Mouse (Mus musculus) bone marrow macrophage, adult 2 months (primary cell): ENCODE data around the gene Fbrs. TPM values are rescaled to one million over a fixed set of nuclear protein-coding genes. Genes with fewer than 3 reads are reported as not detected.
"Not testable (repeated sequence)": the region's sequence is repeated elsewhere in the genome, so short reads cannot be mapped to it uniquely, and the experiment has no call there.

Experiments
- H3K27ac ChIP-seq: 2 replicates; pipeline ENCODE4 v1.5.1; 2012; ENCODE audit warnings: low read depth, low read length; ENCODE audit not compliant: insufficient read depth
- H3K4me1 ChIP-seq: 2 replicates; pipeline ENCODE4 v1.6.1; 2012; ENCODE audit warnings: low read length; ENCODE audit not compliant: control insufficient read depth, insufficient read depth
- H3K4me3 ChIP-seq: 2 replicates; pipeline ENCODE4 v1.5.1; 2012; ENCODE audit warnings: mild to moderate bottlenecking, low read length, moderate library complexity; ENCODE audit not compliant: insufficient read depth
- CTCF ChIP-seq: IDR thresholded peaks from 2 replicates; pipeline ENCODE4 v1.5.1; 2012; ENCODE audit warnings: low read depth, mild to moderate bottlenecking, low read length, moderate library complexity
- POLR2A ChIP-seq: IDR thresholded peaks from 2 replicates; pipeline ENCODE4 v1.6.1; 2012; ENCODE audit warnings: mild to moderate bottlenecking, low read depth, low read length, borderline replicate concordance
- polyA plus RNA-seq: library from polyadenylated mRNA; stranded (reverse); fragments of >200 nt; gene quantifications from 2 replicates; pipeline ENCODE4 v1.2.4, GENCODE M21; 2012; ENCODE audit not compliant: missing spikeins, insufficient read depth, insufficient read length

The Fbrs gene
- polyA plus RNA-seq, 1 experiment = 134 TPM

DNA sequence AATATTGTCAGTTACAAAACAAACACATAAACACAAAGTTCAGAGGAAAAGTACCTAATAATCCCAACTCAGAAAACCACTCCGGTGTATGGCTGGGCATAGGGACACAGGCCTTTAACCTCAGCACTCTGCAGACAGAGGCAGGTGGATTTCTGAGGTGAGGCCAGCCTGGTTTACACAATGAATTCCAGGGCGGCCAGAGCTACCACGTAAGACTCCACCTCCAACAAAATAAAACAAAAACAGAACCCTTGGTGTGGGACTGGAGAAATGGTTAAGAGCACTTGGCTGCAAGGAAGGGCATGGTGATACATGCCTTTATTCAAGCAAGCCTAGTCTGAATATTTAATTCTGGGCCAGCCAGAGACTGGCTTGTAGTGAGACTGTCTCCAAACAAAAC, 12.8 kb downstream of the Fbrs start:
- no peaks in the 10 kb centered on the region for H3K4me1 ChIP-seq
- H3K4me3 ChIP-seq = no peak overlapping the region
- TF ChIP-seq POLR2A = no peak
- no peak overlapping the region for H3K27ac ChIP-seq

GRCm38 (mm10) chr7:127494648-127495047, 15.6 kb downstream of the Fbrs start:
- Histone ChIP-seq H3K4me3 (no peak overlapping the region), H3K27ac (no peak overlapping the region), H3K4me1 (no peaks in the 10 kb centered on the region)
- TF ChIP-seq CTCF = no peak
- no peak for TF ChIP-seq POLR2A

DNA sequence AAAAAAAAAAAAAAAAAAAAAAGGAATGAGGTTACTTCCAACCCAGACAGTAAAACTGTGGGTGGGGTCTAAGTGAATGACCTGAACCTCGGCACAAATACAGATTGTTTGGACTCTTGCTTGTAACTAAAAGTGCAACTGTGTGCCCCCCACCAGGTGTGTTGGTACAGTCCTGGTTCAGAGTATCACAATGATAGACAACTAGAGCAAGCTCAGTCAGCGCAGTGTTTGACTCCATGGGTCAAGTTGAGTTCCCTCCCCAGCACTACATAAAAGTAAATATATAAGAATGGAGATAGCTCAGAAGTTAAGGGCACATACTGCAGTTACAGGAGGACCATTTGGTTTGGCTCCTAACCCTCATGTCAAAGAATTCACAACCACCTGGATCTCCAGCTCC, 18.4 kb downstream of the Fbrs start:
- no peak for TF ChIP-seq POLR2A
- no peak for TF ChIP-seq CTCF
- H3K4me3 ChIP-seq = no peak overlapping the region
- no peaks in the 10 kb centered on the region for H3K4me1 ChIP-seq
- no peak overlapping the region for H3K27ac ChIP-seq

DNA sequence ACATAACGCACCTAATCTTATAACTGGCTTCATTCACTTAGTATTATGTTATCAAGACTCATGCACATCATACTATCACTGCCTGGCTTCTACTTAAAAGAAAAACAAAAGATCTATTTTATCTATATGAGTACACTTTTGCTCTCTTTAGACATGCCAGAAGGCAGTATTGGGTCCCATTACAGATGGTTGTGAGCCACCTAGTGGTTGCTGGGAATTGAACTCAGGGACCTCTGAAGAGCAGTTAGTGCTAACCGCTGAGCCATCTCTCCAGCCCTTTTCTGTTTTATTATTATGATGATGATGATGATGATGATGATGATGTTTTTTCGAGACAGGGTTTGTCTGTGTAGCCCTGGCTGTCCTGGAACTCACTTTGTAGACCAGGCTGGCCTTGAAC, 19.4 kb downstream of the Fbrs start:
- H3K4me3 ChIP-seq = no peak overlapping the region

GRCm38 (mm10) chr7:127508291-127508690, 29.3 kb downstream of the Fbrs start:
- no peak for TF ChIP-seq CTCF
- no peak for TF ChIP-seq POLR2A

More for the DNA sequence above, 19.4 kb downstream of the Fbrs start:
- Histone ChIP-seq H3K27ac (no peak overlapping the region), H3K4me1 (no peaks in the 10 kb centered on the region)
- no peak for TF ChIP-seq POLR2A
- TF ChIP-seq CTCF = no peak

GRCm38 (mm10) chr7:127509830-127510229, 30.8 kb downstream of the Fbrs start:
- H3K4me3 ChIP-seq, H3K27ac ChIP-seq, H3K4me1 ChIP-seq: not testable (repeated sequence)

More at GRCm38 (mm10) chr7:127508291-127508690, 29.3 kb downstream of the Fbrs start:
- no peak overlapping the region for H3K27ac ChIP-seq
- H3K4me1 ChIP-seq = peaks cover 3% of the 10 kb centered on the region; the same call in 1 of the 2 replicates
- H3K4me3 ChIP-seq = no peak overlapping the region

DNA sequence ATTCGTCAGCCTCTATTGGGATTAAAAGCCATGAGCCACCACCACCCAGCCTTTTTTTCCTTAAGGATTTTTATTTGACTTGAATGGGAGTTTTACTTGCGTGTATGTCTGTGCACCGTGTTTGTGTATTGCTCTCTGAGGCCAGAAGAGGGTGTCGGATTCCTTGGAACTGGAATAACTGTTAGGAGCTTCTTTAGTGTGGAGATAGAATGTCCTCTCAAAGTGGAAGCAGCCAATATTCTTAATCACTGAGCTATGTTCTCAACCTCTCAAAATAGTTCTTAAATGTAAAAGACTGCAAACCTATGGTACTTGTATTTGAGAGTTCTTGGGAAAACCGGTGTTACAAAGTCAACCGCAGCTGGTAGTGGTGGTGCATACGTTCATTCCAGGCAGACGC, 32.2 kb downstream of the Fbrs start:
- Histone ChIP-seq H3K4me1 (peaks cover 9% of the 10 kb centered on the region), H3K4me3 (peak overlapping the region; percentile 98), H3K27ac (no peak overlapping the region)
- TF ChIP-seq POLR2A = no peak
- TF ChIP-seq CTCF = no peak

GRCm38 (mm10) chr7:127511808-127512230, 32.8 kb downstream of the Fbrs start, which contains the start of gene Srcap:
Srcap (plus strand) TSS chr7:127511983.
- H3K4me1 ChIP-seq = peaks cover 9% of the 10 kb centered on the region
- peak within 1 kb of the TSS; percentile 96 for H3K27ac ChIP-seq
- peak within 1 kb of the TSS; percentile 98 for H3K4me3 ChIP-seq
- TF ChIP-seq CTCF (no peak), POLR2A (no peak)

DNA sequence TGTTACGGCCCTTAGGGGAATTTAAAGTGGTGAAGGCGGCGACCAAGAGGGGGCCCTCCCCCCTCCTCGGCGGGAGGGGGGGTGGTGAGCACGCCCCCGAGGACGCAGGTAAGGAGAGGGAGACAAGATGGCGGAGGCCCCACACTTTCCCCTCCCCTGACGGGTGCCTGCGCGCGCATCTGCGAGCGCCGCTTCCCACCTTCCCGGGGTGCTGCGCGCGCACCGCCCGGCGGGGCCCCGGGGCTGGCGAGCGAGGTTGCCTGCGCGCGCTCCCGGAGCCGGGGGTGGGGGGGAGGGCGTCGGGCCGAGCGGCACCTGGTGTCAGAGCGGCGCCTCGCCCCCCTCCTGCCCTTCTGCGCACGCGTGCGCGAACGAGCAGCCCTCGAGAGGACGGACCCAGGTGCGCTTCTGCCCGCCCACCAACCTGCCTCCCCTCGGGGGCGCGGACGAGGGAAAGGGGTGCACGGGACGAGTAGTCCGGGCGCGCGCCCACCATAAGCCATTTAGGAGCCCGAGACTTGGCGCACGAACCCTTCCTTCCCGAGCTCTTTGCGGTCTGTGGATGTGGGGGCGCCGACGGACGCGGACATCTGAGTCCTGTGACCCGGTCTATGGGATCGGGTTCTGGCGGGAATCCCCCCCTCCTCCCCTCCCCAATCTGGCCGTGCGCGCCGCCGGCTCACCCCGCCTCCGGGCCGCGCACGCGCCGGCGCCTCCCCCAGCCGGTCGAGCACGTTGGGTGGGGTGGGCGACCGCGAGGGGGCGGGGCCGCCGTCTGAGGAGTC, 33.4 kb downstream of the Fbrs start:
- peaks cover 9% of the 10 kb centered on the region for H3K4me1 ChIP-seq
- no peak for TF ChIP-seq CTCF
- TF ChIP-seq POLR2A = no peak
- H3K27ac ChIP-seq = peak overlapping the region; percentile 96
- peak overlapping the region; percentile 98 for H3K4me3 ChIP-seq

DNA sequence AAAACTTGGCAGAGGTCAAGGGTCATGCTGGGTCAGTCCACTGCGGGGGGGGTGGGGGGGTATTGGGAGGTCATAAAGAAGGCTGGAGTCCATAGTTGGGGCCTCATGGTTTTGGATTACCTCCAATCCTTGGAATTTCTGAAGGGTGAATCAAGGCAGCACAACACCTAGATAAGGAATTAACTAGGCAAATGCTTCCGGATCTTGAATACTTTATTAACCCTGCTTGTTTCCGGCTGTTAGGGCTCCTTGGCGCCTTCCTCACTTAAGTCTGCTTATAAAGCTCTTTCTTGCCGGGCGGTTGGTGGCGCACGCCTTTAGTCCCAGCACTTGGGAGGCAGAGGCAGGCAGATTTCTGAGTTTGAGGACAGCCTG, 34.0 kb downstream of the Fbrs start:
- no peak for TF ChIP-seq POLR2A
- TF ChIP-seq CTCF = no peak
- Histone ChIP-seq H3K27ac (peak overlapping the region; percentile 65), H3K4me1 (peaks cover 9% of the 10 kb centered on the region), H3K4me3 (peak overlapping the region; percentile 98)

GRCm38 (mm10) chr7:127513781-127514180, 34.8 kb downstream of the Fbrs start:
- H3K4me3 ChIP-seq = peak overlapping the region; percentile 98

More at GRCm38 (mm10) chr7:127513781-127514180, 34.8 kb downstream of the Fbrs start:
- TF ChIP-seq POLR2A = no peak
- no peak for TF ChIP-seq CTCF
- no peak overlapping the region for H3K27ac ChIP-seq
- H3K4me1 ChIP-seq = peaks cover 9% of the 10 kb centered on the region
